Mouse (Mus musculus) CH12.LX (cell line): ENCODE measurements around the gene Sipa1l2. TPM values are rescaled to one million over a fixed set of nuclear protein-coding genes. Genes with fewer than 3 reads are reported as not detected.

Experiments used
- DNase-seq: peaks from one replicate; pipeline ENCODE4 v3.0.0-alpha.2; 2013; ENCODE audit errors: extremely low read depth
- H3K27ac ChIP-seq: 2 replicates; pipeline ENCODE4 v1.5.1; 2012; ENCODE audit warnings: low read depth, mild to moderate bottlenecking, control low read depth, moderate library complexity; ENCODE audit not compliant: insufficient read depth
- H3K27me3 ChIP-seq: replicated peaks from 2 replicates; pipeline ENCODE3; 2012; ENCODE audit warnings: inconsistent platforms
- H3K36me3 ChIP-seq, 2 experiments: replicated peaks in 1 of 2; 2 replicates each; pipeline versions ENCODE3 to v1.6.1; 2012; ENCODE audit warnings: inconsistent platforms in 1 of 2, low read length in 1 of 2, mild to moderate bottlenecking in 1 of 2, mixed read lengths in 1 of 2, moderate library complexity in 1 of 2; ENCODE audit not compliant: control insufficient read depth in 1 of 2, insufficient read depth in 1 of 2
- H3K4me1 ChIP-seq, 2 experiments: 2 replicates each; pipeline ENCODE4 v1.6.1; 2012; ENCODE audit warnings: inconsistent platforms in 1 of 2, moderate library complexity in 1 of 2; ENCODE audit not compliant: insufficient read depth in 2 of 2, control insufficient read depth in 1 of 2
- H3K4me2 ChIP-seq: 2 replicates; pipeline ENCODE4 v1.6.1; 2012; ENCODE audit warnings: low read depth, mild to moderate bottlenecking, control low read depth; ENCODE audit not compliant: poor library complexity, insufficient read depth, severe bottlenecking
- H3K4me3 ChIP-seq, 3 experiments: fragments of 150-350 bp in 1 of 3; sonication (generic) in 1 of 3; replicated peaks in 1 of 3; 2 replicates each; pipeline versions ENCODE3 to v1.5.1; 2011 to 2012; ENCODE audit warnings: low read depth in 2 of 3, low read length in 2 of 3, mild to moderate bottlenecking in 2 of 3, moderate library complexity in 2 of 3, control low read depth in 1 of 3, improper control_type of control experiment in 1 of 3, inconsistent platforms in 1 of 3, mixed read lengths in 1 of 3; ENCODE audit not compliant: poor library complexity in 1 of 3
- H3K79me2 ChIP-seq: replicated peaks from 2 replicates; pipeline ENCODE4 v1.6.1; 2012; ENCODE audit warnings: mild to moderate bottlenecking, moderate library complexity; ENCODE audit not compliant: control insufficient read depth, poor library complexity, insufficient read depth, severe bottlenecking; ENCODE audit errors: extremely low read depth
- H3K9ac ChIP-seq: 2 replicates; pipeline ENCODE4 v1.6.1; 2012; ENCODE audit warnings: low read depth, mild to moderate bottlenecking, control low read depth, moderate library complexity; ENCODE audit not compliant: insufficient read depth
- H3K9me3 ChIP-seq: replicated peaks from 2 replicates; pipeline ENCODE3; 2012; ENCODE audit warnings: low read length, inconsistent platforms, mixed read lengths
- CHD1 ChIP-seq: IDR thresholded peaks from 2 replicates; pipeline ENCODE4 v1.6.1; 2012; ENCODE audit warnings: low read depth, low read length, improper control_type of control experiment, inconsistent platforms
- CTCF ChIP-seq, 2 experiments: IDR thresholded peaks in 1 of 2; conservative IDR thresholded peaks in 1 of 2; 2 replicates each; pipeline ENCODE4 v1.5.1; 2011 to 2012; ENCODE audit warnings: low read depth in 2 of 2, low read length in 2 of 2, improper control_type of control experiment in 1 of 2, inconsistent platforms in 1 of 2, mild to moderate bottlenecking in 1 of 2, moderate library complexity in 1 of 2
- EP300 ChIP-seq: IDR thresholded peaks from 2 replicates; pipeline ENCODE4 v1.6.1; 2011; ENCODE audit warnings: low read length, improper control_type of control experiment
- GABPA ChIP-seq: IDR thresholded peaks from 2 replicates; pipeline ENCODE4 v1.6.1; 2012; ENCODE audit warnings: low read depth, low read length, improper control_type of control experiment, inconsistent platforms; ENCODE audit not compliant: insufficient replicate concordance
- JUND ChIP-seq: conservative IDR thresholded peaks from 2 replicates; pipeline ENCODE4 v1.6.1; 2011; ENCODE audit warnings: low read depth, low read length, improper control_type of control experiment
- KAT2A ChIP-seq: IDR thresholded peaks from 2 replicates; pipeline ENCODE4 v1.6.1; 2012; ENCODE audit warnings: low read length, improper control_type of control experiment, inconsistent platforms; ENCODE audit not compliant: insufficient replicate concordance
- MAZ ChIP-seq: IDR thresholded peaks from 2 replicates; pipeline ENCODE4 v1.6.1; 2012; ENCODE audit warnings: low read depth, mild to moderate bottlenecking, inconsistent platforms, low read length, improper control_type of control experiment, moderate library complexity
- MEF2A ChIP-seq: IDR thresholded peaks from 2 replicates; pipeline ENCODE4 v1.6.1; 2014; ENCODE audit warnings: low read depth, mild to moderate bottlenecking, inconsistent platforms, low read length, improper control_type of control experiment, borderline replicate concordance
- MXI1 ChIP-seq: IDR thresholded peaks from 2 replicates; pipeline ENCODE4 v1.6.1; 2011; ENCODE audit warnings: mild to moderate bottlenecking, low read depth, low read length, improper control_type of control experiment
- POLR2A ChIP-seq: IDR thresholded peaks from 2 replicates; pipeline ENCODE4 v1.6.1; 2011; ENCODE audit warnings: low read depth, mild to moderate bottlenecking, improper control_type of control experiment, low read length
- POLR2AphosphoS2 ChIP-seq: IDR thresholded peaks from 2 replicates; pipeline ENCODE4 v1.6.1; 2011; ENCODE audit warnings: low read depth, low read length, improper control_type of control experiment
- SIN3A ChIP-seq: IDR thresholded peaks from 2 replicates; pipeline ENCODE4 v1.6.1; 2012; ENCODE audit warnings: low read length, improper control_type of control experiment, inconsistent platforms
- TBP ChIP-seq: conservative IDR thresholded peaks from 2 replicates; pipeline ENCODE4 v1.6.1; 2011; ENCODE audit warnings: low read depth, low read length, improper control_type of control experiment
- TCF12 ChIP-seq: IDR thresholded peaks from 2 replicates; pipeline ENCODE4 v1.6.1; 2014; ENCODE audit warnings: low read depth, mild to moderate bottlenecking, inconsistent platforms, low read length, improper control_type of control experiment
- USF1 ChIP-seq: IDR thresholded peaks from 2 replicates; pipeline ENCODE4 v1.6.1; 2014; ENCODE audit warnings: low read depth, mild to moderate bottlenecking, inconsistent platforms, low read length, improper control_type of control experiment
- ZKSCAN1 ChIP-seq: IDR thresholded peaks from 2 replicates; pipeline ENCODE4 v1.6.1; 2012; ENCODE audit warnings: low read depth, inconsistent platforms, low read length, improper control_type of control experiment, borderline replicate concordance
- ZMIZ1 ChIP-seq: IDR thresholded peaks from 2 replicates; pipeline ENCODE4 v1.6.1; 2012; ENCODE audit warnings: low read depth, mild to moderate bottlenecking, inconsistent platforms, low read length, improper control_type of control experiment
- dilution Hi-C: fragments of 300-500 bp; cut with MboI; formaldehyde crosslinking; loops from 2 replicates; pipeline ENCODE4 v1.14.3; 2020; ENCODE audit warnings: low sequenced_read_pairs; ENCODE audit not compliant: extremely low pct_unique_long_range_greater_than_20kb, extremely low pct_ligation_motif_present
- in situ Hi-C: fragments of 300-500 bp; cut with MboI; formaldehyde crosslinking; loops from 3 replicates; pipeline ENCODE4 v1.14.3; 2019; ENCODE audit warnings: low sequenced_read_pairs, low pct_ligation_motif_present, low pct_unique_long_range_greater_than_20kb, mixed read lengths
- polyA plus RNA-seq: library from polyadenylated mRNA; unstranded; fragments of >175 nt; gene quantifications from 2 replicates; pipeline ENCODE4 v1.2.1, GENCODE M21; 2012; ENCODE audit warnings: low read depth; ENCODE audit not compliant: insufficient read length
- total RNA-seq, 2 experiments: library from RNA; depleted of rRNA; stranded (reverse); fragments of 300-350 nt in 1 of 2; fragments of >200 nt in 1 of 2; gene quantifications; 2 replicates each; pipeline ENCODE4 v1.2.3; 2012 to 2014

Gene Sipa1l2
- total and polyA plus RNA-seq, 3 experiments: 2.0 to 5.6 (median 2.7) TPM

DNA sequence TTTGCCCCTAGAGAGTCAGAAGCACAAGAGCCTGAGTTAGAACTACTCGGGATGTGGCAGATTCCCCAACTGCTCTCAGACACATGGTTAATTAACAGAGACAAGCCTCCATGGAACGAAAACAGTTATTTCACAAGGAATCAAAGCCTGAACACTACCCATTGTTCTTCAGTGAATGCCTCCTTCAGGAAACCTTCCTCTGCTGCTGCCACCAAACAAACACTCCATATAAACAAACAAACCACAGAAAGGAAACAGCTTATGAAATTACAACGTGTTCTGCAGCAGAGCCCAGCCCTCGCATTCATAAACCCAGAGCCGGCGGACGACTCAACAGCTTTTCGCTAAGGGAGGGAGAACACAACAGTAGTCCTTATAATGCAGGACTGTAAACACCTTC is 52.2 kb downstream of the Sipa1l2 start:
- in situ Hi-C loops: no loop called here
- no peak overlapping the region for H3K4me3 ChIP-seq
- no peak overlapping the region for H3K4me2 ChIP-seq
- H3K4me1 ChIP-seq: peaks cover 2 to 16% of the 10 kb centered on the region in 2 experiments; a peak in 2 of 4 replicates
- H3K79me2 ChIP-seq: no peaks in the 10 kb centered on the region
- no peak overlapping the region for H3K27ac ChIP-seq
- H3K9ac ChIP-seq: no peak overlapping the region
- H3K36me3 ChIP-seq: peaks cover 0 to 3% of the 10 kb centered on the region in 2 experiments
- dilution Hi-C loops: no loop called here
- TF ChIP-seq MAZ (no peak), POLR2AphosphoS2 (no peak), CTCF (conservative IDR thresholded peaks at IDR 0.05 in 1 of 2, IDR thresholded peaks at IDR 0.05 in 1 of 2; ENCODE audit: low read depth in 2 of 2, low read length in 2 of 2) (no peak), ZKSCAN1 (no peak), TCF12 (no peak), TBP (no peak), MEF2A (no peak)
- H3K27me3 ChIP-seq: no peaks in the 10 kb centered on the region
- H3K9me3 ChIP-seq: no peaks in the 10 kb centered on the region
- no peak for DNase-seq

- dilution Hi-C loops (no loop called here), in situ Hi-C loops (no loop called here)
- DNase-seq: no peak
- H3K4me3 ChIP-seq: no peak overlapping the region
- H3K79me2 ChIP-seq: no peaks in the 10 kb centered on the region
- H3K9ac ChIP-seq: no peak overlapping the region
- H3K27ac ChIP-seq: no peak overlapping the region
- peaks cover 2 to 13% of the 10 kb centered on the region in 2 experiments; a peak in 2 of 4 replicates for H3K4me1 ChIP-seq
- no peaks in the 10 kb centered on the region for H3K9me3 ChIP-seq
- H3K4me2 ChIP-seq: no peak overlapping the region
- no peak for TF ChIP-seq ZKSCAN1
- no peak for TF ChIP-seq MXI1
- no peak for TF ChIP-seq EP300
- no peak for TF ChIP-seq KAT2A
- no peak for TF ChIP-seq USF1
- no peak for TF ChIP-seq CHD1
- no peaks in the 10 kb centered on the region for H3K27me3 ChIP-seq
- H3K36me3 ChIP-seq: peaks cover 0 to 3% of the 10 kb centered on the region in 2 experiments
These were observed 53.3 kb downstream of the Sipa1l2 start for GRCm38 (mm10) chr8:125516115-125516905.

- Histone ChIP-seq H3K27me3 (no peaks in the 10 kb centered on the region), H3K4me2 (no peak overlapping the region), H3K9ac (no peak overlapping the region), H3K79me2 (no peaks in the 10 kb centered on the region), H3K36me3 (peaks cover 0 to 3% of the 10 kb centered on the region in 2 experiments), H3K9me3 (no peaks in the 10 kb centered on the region), H3K4me3 (no peak overlapping the region), H3K27ac (no peak overlapping the region), H3K4me1 (peaks cover 2 to 13% of the 10 kb centered on the region in 2 experiments; a peak in 2 of 4 replicates)
- TF ChIP-seq POLR2A: no peak
- no peak for TF ChIP-seq MXI1
- no peak for TF ChIP-seq CTCF (conservative IDR thresholded peaks at IDR 0.05 in 1 of 2, IDR thresholded peaks at IDR 0.05 in 1 of 2; ENCODE audit: low read depth in 2 of 2, low read length in 2 of 2)
- TF ChIP-seq ZMIZ1: no peak
- TF ChIP-seq SIN3A: no peak
- TF ChIP-seq JUND: no peak
- TF ChIP-seq GABPA: no peak
- dilution Hi-C loops: no loop called here
- in situ Hi-C loops: no loop called here
- no peak for DNase-seq
These were observed 53.9 kb downstream of the Sipa1l2 start for GRCm38 (mm10) chr8:125515665-125516064.
